Mouse (Mus musculus): ENCODE measurements around the gene Lyzl6.
A peak's percentile ranks its signal among the peaks of the same experiment; 100 is the strongest.

Gene Lyzl6

GRCm38 (mm10) chr11:103638790-103639189 is at the start of gene Lyzl6:
TSS of gene Lyzl6 (minus strand) at chr11:103638890.
- DNase-seq (ENCODE audit: low read depth): no peak

GRCm38 (mm10) chr11:103686706-103687105 is 48.0 kb upstream of the Lyzl6 start:
- no peak for DNase-seq (ENCODE audit: low read depth)

DNA sequence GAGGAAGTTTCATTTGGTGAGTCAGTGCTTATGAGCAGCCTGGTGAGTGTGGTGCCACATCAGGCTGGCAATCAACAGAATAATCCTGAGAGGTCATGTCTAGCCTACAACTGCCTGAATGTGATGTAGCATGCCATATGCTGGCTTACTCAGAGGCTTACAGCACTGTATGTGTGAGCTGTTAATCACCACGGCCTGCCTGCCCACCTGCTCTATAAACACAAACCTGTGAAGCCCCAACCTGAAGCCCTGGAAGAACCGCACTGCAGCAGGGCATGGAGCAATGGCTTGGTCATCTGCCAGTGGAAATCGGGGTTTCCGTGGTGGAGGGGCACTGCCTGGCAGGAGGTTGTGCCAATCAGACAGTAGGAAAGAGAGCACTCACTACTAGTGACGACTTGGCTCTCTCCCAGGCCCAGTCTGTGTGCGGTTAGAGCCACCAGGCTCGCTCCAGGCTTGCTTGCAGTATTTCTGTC is 46.6 kb upstream of the Lyzl6 start:
- no peak for DNase-seq (ENCODE audit: low read depth)

DNA sequence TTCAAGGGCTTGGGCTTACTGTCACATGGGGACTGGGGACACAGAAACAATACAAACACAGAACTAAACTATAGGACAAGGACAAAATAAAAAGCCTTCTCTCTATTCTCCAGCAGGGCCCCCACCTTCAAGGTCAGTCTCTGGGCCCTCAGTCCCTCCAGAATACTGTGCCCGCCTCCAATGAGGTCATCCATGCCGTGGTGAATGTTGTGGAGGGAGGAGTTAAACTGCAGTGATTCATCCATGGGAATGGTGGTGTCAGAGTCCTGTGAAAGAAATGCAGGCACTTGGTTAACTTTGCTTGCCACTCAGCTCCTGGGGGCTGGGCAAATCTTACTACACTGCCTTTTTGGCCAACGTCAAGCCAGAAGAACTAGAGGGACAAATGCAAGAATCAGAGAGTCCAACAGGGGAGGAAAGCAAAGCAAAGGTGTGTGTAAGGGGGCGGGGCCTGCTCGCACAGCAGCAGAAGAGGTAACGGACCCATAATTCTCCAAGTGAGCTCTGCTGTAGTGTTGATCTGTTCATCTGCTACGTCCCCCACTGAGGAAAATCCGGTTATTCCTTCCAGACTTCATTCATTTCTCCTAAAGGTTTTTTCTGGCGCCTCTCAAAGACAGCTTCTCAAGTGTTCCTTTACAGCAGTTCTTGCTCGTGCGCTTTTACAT is 45.1 kb upstream of the Lyzl6 start:
- DNase-seq (ENCODE audit: low read depth): no peak

DNA sequence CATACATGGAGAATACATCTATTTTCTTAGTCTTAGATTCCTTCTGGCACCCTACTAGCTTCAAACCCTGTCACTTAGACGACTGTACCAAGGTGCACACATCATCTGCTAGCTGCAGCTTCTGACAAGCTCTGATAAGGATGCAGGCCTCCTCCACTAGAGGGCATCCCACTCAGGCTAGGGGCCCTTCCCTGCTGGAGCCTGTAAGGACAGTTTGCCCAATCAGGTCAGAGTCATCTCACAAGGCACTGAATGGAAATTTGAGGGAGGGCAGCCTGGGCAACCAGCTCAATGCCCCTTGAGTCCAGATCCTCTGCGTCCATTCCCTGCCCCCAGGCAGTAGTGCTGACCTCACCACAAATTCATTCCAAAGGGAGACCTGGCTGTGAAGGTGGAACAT is 38.4 kb upstream of the Lyzl6 start:
- DNase-seq (ENCODE audit: low read depth): peak; percentile 40

DNA sequence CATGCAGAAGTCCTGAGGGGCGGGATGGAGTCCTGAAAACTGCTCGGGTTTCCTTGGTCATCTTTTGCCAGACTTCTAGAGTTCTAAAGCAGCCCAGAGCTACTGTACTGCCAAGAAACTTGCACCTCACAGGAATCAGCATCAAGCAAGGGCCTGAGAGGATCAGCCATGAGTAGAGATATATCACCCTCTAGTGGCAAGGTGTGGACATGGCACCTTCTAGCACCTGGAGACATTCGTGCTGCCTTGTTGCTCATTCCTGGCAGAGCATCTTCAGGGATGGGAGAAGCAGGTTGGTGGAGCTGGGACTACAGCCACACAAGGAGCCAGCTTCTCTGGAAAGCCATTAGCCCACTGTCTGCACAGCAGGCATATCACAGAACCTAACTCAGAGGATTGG is 36.9 kb upstream of the Lyzl6 start:
- peak; percentile 40 for DNase-seq (ENCODE audit: low read depth)

DNA sequence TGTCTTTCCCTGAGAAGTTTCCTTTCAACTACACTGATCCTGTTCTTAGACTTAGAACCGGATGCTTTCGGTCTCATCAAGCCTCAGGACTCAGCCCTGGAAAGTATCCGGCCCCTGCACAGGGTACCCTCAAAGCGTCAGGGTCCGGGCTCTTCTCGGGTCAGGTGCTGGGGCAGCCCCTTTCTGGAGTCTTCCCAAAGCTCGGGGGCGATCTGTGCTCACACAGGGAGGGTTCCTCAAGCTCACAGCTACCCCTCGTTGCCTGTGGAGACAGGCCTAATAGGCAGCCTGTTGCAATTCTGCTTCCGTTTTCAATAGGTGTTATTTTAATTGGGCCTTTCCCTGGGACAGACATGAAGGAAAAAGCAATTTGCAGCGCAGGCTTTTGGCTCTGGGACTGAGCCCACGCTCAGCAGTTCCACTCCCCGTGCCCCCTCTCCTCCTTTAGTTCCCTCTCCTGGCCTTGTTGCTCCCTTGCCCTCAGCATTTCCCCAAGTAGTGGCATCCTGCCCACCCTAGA is 28.3 kb upstream of the Lyzl6 start:
- DNase-seq (ENCODE audit: low read depth): no peak

GRCm38 (mm10) chr11:103666181-103666906 is 27.7 kb upstream of the Lyzl6 start:
- DNase-seq (ENCODE audit: low read depth): no peak

DNA sequence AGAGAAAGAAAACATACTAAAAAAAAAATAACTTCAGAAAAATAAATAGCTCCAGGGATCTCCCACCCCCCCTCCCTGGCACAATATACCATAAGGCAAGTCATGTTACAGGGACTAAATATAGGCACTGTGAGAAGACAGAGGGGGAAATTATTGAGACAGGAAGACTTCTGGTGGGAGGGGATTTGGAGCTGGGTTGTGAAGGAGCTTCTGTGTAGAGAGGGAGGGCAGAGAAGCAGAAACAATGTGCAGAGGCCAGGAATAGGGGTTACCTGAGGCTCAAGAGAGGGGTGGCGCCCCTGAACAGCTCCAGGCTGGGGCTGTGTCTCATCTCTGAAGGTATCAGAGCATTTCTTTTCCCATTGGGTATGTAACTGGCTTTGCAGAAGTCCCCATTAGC is 27.0 kb upstream of the Lyzl6 start:
- no peak for DNase-seq (ENCODE audit: low read depth)

DNA sequence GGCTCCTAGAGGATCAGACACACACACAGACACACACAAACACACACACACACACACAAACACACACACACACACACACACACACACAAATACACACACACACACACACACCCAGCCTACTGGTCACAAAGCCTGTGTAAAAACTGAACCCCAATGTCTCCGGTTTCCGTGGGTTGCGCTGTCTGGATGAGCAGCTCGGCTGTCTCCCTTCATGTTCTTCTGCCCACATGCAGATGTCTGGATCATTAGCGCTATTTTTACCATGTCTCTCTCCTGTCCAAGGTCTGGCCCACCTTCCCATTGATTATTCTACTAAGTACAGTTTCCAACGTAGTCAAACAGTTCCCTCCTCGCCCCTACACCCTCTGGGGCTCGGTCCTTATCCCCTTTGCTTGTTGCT is 24.4 kb upstream of the Lyzl6 start:
- DNase-seq (ENCODE audit: low read depth): no peak

- DNase-seq (ENCODE audit: low read depth): no peak
These were observed 23.9 kb upstream of the Lyzl6 start for GRCm38 (mm10) chr11:103662546-103662945.

GRCm38 (mm10) chr11:103661863-103662262 is 23.2 kb upstream of the Lyzl6 start:
- no peak for DNase-seq (ENCODE audit: low read depth)

DNA sequence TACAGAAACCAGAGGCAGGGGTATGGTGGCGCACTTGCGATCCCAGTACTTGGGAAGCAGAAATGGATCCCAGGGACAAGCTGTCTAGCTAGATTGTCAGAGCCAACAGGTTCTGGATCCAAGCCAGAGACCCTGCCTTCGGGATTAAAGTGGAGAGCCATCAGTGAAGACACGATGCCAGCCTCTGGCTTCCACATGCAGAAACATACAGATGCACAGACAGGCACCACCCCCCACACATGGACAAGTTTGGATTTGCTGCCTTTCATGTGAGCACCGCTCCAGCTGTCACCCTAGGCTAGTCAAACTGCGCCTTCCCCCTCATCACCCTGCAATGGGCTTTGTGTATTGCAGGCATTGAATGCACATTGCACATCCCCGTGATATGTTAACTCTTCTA is 19.5 kb upstream of the Lyzl6 start:
- no peak for DNase-seq (ENCODE audit: low read depth)

DNA sequence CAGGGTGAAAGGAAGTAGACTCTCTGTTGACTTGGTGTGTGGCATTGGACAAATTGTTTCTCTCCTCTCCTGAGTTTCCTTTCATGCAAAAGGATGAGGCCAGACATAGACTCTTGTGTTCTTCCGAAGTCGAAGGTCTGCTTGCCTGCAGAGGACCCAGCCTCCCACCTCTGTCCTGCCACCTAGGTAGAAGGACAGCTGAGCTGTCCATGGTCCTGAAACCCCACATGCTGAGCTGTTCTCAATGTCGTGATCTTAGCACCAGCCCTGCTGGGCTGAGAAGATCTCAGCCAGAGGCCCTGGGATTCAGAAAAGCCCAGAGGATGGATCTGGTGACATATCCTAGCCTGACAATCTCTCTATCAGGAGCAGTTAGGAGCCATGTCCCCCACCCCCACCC is 17.8 kb upstream of the Lyzl6 start:
- no peak for DNase-seq (ENCODE audit: low read depth)

GRCm38 (mm10) chr11:103653359-103653965 is 14.8 kb upstream of the Lyzl6 start:
- no peak for DNase-seq (ENCODE audit: low read depth)

GRCm38 (mm10) chr11:103651426-103651825 is 12.7 kb upstream of the Lyzl6 start:
- DNase-seq (ENCODE audit: low read depth): no peak

DNA sequence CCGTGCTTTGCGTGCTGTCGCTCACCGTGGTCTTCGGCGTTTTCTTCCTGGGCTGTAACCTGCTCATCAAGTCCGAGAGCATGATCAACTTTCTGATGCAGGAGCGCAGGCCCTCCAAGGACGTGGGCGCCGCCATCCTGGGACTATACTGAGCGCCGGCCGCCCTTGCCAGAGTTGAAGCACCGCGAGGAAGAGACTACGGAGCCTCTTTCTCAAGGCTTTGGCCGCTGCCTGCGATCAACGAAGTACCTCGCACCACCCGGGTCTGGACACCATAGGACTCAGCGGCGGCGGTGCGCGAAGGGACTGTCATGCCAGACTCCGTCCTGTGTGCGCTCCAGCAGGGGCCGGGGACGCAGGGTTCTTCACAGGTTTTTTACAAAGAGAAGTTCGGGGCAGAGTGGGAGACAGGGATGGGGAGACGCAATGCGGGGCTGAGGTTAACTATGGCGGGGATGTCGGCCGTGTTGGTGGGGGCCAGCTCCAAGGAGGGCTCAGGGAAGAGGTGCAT is 11.3 kb upstream of the Lyzl6 start:
- no peak for DNase-seq (ENCODE audit: low read depth)

- DNase-seq (ENCODE audit: low read depth): no peak
These were observed 10.8 kb upstream of the Lyzl6 start, which contains the start of gene Rprml for GRCm38 (mm10) chr11:103649301-103649982. TSS of gene Rprml (plus strand) at chr11:103649570.

DNA sequence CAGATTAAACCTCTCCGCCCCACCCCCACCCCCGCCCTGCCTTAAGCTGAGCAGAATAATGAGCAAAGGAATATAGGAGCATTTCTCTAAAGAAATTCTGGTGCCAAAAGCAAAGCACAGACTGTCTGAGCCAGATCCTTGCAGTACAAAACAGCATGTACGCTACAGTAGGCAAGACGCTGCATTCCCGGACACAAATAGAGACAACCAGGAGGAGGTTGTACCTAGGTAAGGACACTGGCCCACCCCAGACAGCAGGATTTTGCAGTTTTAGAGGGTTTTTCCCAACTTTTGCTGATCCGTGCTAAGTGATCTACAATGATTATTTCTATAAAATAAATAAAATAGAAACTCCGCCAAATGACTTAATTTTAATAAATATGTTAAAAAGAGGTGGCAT is 10.0 kb upstream of the Lyzl6 start:
- no peak for DNase-seq (ENCODE audit: low read depth)

DNA sequence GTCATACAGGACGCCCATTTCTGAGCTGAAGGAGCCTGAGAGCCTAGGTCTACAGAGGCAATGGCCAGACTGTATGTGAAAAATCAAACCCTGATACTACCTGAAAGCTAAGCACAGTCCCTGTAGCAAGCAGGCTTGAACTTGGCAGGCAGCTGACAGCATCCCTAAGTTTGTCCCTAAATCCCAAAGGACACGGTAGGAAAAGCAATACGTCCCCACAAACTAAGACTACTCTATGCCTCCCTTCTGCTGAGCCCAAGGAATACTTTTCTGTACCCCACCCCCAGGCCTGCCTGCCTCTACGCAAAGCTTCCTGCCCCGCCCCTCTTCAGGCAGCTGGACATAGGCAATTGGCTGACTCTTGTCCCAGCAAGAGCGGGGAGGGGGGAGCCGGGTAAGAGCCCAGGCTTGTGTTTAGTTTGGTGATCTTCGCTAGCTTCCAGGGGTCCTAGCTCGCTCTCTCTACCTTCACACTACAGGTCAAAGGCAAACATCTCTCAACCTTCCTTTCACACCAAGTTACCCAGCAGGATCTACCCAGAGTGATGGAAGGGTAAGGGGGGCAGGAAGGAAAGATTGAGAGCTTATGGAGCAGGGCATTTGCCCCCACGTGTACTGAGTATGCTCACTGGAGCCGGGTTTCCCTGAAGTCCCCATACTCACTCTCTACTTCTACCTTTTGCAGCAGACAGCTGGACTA is 9.4 kb upstream of the Lyzl6 start:
- no peak for DNase-seq (ENCODE audit: low read depth)

- no peak for DNase-seq (ENCODE audit: low read depth)
These were observed 7.6 kb upstream of the Lyzl6 start for GRCm38 (mm10) chr11:103646301-103646700.

DNA sequence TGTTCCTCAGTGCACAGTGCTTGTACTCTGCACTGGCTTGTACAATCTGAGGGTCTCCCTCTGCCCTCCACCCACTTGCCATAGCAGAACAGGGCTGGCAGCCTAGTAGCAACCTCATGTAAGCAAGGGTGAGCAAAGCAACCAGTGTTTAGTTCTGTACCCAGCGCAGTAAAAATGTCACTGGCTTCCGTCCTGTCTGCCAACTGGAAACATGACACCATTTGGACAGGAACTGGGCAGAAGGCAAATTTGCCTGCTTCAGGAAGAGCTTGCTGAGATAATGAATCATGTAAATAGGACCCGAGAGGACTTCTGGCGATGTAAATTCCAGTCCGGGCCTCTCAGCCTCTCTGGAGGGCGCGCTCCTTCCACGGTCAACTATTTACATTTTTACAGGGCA is 7.0 kb upstream of the Lyzl6 start:
- no peak for DNase-seq (ENCODE audit: low read depth)
